Mouse (Mus musculus): ENCODE data around the gene Gng7.

DNA sequence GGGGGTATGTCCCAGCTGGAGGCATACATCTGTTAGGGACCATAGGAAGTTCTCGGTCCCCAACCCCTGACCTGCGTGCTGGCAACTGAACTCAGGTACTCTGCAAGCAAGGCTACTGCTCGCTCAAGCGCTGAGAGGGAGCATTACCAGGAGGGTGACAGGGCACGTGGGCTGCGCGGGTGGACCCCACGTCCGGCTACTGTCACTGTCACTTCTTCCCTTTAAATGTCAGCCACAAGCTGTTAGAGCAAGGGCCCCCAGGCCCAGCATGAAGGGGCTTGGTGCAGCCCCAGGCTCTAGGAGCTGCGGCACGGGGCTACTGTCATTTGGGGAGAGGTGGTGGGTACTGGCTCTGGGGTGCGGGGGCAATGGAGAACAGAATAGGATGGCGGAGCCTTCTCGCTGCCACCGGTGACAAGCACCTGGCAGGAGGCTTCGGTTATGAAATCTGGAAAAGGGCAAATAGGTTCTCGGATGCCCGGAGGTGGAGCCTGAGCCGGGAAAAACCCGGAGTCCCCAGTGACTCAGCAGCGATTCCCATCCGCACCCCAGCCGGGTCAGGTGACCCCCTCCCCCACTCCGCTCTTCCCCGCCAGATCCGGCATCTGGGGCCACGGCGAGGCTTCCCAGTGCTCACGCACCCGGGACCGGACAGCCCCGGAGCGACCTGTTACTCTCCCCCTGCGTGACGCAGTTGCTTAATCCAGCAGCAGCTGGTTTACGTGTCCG, 29.3 kb downstream of the Gng7 start:
- TF ChIP-seq TCF12 (IDR thresholded peaks at IDR 0.05; ENCODE audit: low read depth, low read length) = no peak; the same call in 1 of the 2 replicates
- no peak for TF ChIP-seq POLR2AphosphoS2 (IDR thresholded peaks at IDR 0.05; ENCODE audit: low read depth, low read length)
- peak; percentile 12 for TF ChIP-seq MXI1 (IDR thresholded peaks at IDR 0.05; ENCODE audit: low read depth, low read length)
- TF ChIP-seq POLR2A (IDR thresholded peaks at IDR 0.05; ENCODE audit: low read depth, low read length) = 0 out of 2 replicates have a peak, but pooled peaks have one; percentile 13
- TF ChIP-seq NRF1 (IDR thresholded peaks at IDR 0.05; ENCODE audit: low read depth, low read length) = 0 out of 2 replicates have a peak, but pooled peaks have one; percentile 27
- TF ChIP-seq ELF1 (IDR thresholded peaks at IDR 0.05; ENCODE audit: low read depth, low read length) = peak; percentile 44; the same call in 1 of the 2 replicates
- TF ChIP-seq MEF2A (IDR thresholded peaks at IDR 0.05; ENCODE audit: borderline replicate concordance, low read depth, low read length) = peak; percentile 70; the same call in 1 of the 2 replicates
- no peak for TF ChIP-seq RAD21 (IDR thresholded peaks at IDR 0.05; ENCODE audit: low read depth, low read length)
- TF ChIP-seq CTCF (conservative IDR thresholded peaks at IDR 0.05 in 1 of 2, IDR thresholded peaks at IDR 0.05 in 1 of 2; ENCODE audit: low read depth in 2 of 2, low read length in 2 of 2) = no peak
- peak; percentile 53 for TF ChIP-seq EP300 (IDR thresholded peaks at IDR 0.05; ENCODE audit: low read length)
- TF ChIP-seq USF1 (IDR thresholded peaks at IDR 0.05; ENCODE audit: low read depth, low read length) = peak; percentile 47

Data from CH12.LX (cell line).